Mouse (Mus musculus) CD4-positive naive resting alpha-beta T cell, adult 57 days (primary cell): ENCODE data around the gene Mccc1. TPM values are rescaled to one million over a fixed set of nuclear protein-coding genes. Genes with fewer than 3 reads are reported as not detected.

Experiments
- total RNA-seq: library from RNA; stranded (reverse); gene quantifications from one replicate; pipeline ENCODE4 v1.2.4, GENCODE M21; 2023

Mccc1 gene
- 26.5 TPM for total RNA-seq

GRCm38 (mm10) chr3:36000275-36001239 lies at the start of gene Mccc1:
Gene Mccc1 (minus strand): TSS chr3:36000678.

GRCm38 (mm10) chr3:35937345-35937744 lies 63.1 kb downstream of the Mccc1 start, which contains the start of gene Dcun1d1:
Gene Dcun1d1 (minus strand): TSS chr3:35937445.

Other genes starting within 250 kb of the Mccc1 start
- 238 TPM for gene Atp11b, start 246.6 kb downstream of the Mccc1 start, total RNA-seq
- 78.3 TPM for gene Dcun1d1, start 63.2 kb downstream of the Mccc1 start, total RNA-seq
- gene Ccdc144b, start 52.9 kb upstream of the Mccc1 start, total RNA-seq: not detected
- gene Acad9, start 65.3 kb upstream of the Mccc1 start, total RNA-seq: 32.5 TPM
- 4.8 TPM for gene D3Ertd254e, start 150.3 kb upstream of the Mccc1 start, total RNA-seq
- gene Qrfpr, start 221.6 kb upstream of the Mccc1 start, total RNA-seq: not detected